Mouse (Mus musculus): Measurements from ENCODE around the gene Traf3ip3.

DNA sequence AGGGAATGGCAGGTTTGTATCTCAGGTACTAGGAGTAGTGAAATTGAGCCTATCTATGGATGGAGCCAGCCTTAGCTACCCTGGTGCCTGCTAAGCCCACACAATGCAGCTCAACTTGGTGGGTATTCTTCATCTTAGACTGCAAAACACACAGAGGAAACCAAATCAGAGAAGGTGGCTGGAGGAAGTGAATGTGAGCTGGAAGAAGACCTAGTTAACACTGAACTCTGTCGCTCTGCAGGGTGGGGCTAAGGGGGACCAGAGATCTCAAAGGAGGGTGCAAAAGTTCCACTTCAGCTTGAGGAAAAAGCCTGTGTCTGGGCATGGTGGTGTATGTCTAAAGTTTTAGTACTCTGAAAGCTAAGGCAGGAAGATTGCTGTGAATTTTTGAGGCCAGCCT is 41.9 kb downstream of the Traf3ip3 start:
- TF ChIP-seq POLR2A (IDR thresholded peaks at IDR 0.05; ENCODE audit: extremely low read depth, insufficient read depth, low read length) (no peak), CTCF (IDR thresholded peaks at IDR 0.05; ENCODE audit: low read depth, low read length) (no peak)

Measured in liver, adult 2 months (tissue).